Mouse (Mus musculus): ENCODE measurements around the gene Sf3b2.
A peak's percentile ranks its signal among the peaks of the same experiment; 100 is the strongest.
"Not testable (repeated sequence)": the region's sequence is repeated elsewhere in the genome, so short reads cannot be mapped to it uniquely, and the experiment has no call there.

The Sf3b2 gene

GRCm38 (mm10) chr19:5272801-5273733, 22.2 kb downstream of the Sf3b2 start, which contains the start of gene Pacs1:
Gene Pacs1 (minus strand): TSS chr19:5273119.
- DNase-seq, result peak; percentile 78 to 89

GRCm38 (mm10) chr19:5272326-5272795, 22.9 kb downstream of the Sf3b2 start:
- peak; percentile 44 to 51 for DNase-seq

- DNase-seq, result no peak
These were observed 23.8 kb downstream of the Sf3b2 start for GRCm38 (mm10) chr19:5271430-5271829.

- no peak for DNase-seq
These were observed 25.9 kb downstream of the Sf3b2 start for GRCm38 (mm10) chr19:5269392-5269791.

- DNase-seq, result no peak
These were observed 26.4 kb downstream of the Sf3b2 start for GRCm38 (mm10) chr19:5268875-5269274.

- no peak for DNase-seq
These were observed 27.2 kb downstream of the Sf3b2 start for GRCm38 (mm10) chr19:5268017-5268416.

- DNase-seq, result no peak
These were observed 28.2 kb downstream of the Sf3b2 start for GRCm38 (mm10) chr19:5267015-5267414.

- DNase-seq, result no peak
These were observed 38.1 kb downstream of the Sf3b2 start for GRCm38 (mm10) chr19:5257140-5257539.

- not testable (repeated sequence) for DNase-seq
These were observed 58.3 kb downstream of the Sf3b2 start for GRCm38 (mm10) chr19:5236981-5237380.

GRCm38 (mm10) chr19:5232696-5233095, 62.6 kb downstream of the Sf3b2 start:
- DNase-seq, result no peak

GRCm38 (mm10) chr19:5230110-5230509, 65.1 kb downstream of the Sf3b2 start:
- DNase-seq, result no peak

- DNase-seq, result no peak
These were observed 70.6 kb downstream of the Sf3b2 start for GRCm38 (mm10) chr19:5224624-5225023.

GRCm38 (mm10) chr19:5224077-5224476, 71.2 kb downstream of the Sf3b2 start:
- DNase-seq, result no peak
